Mouse (Mus musculus) gastrocnemius, postnatal 10 days (tissue): ENCODE measurements around the gene Egfl7. TPM values are rescaled to one million over a fixed set of nuclear protein-coding genes. Genes with fewer than 3 reads are reported as not detected.

Source experiments
- DNase-seq: peaks from one replicate; pipeline ENCODE4 v3.0.0; 2021; ENCODE audit warnings: mixed read lengths
- microRNA-seq, 2 experiments: library from miRNA; unstranded; fragments of <30 nt; microRNA quantifications; one replicate each; pipeline ENCODE4 v1.2.0; 2021
- total RNA-seq, 2 experiments: library from RNA; stranded (reverse); gene quantifications; 2 replicates each; pipeline ENCODE4 v1.2.3; 2021

Egfl7 gene
- total RNA-seq, 2 experiments from 2014 or later, result 104 to 147 TPM

GRCm38 (mm10) chr2:26639838-26640830 is 60.3 kb downstream of the Egfl7 start:
- DNase-seq, result peak; percentile 100

- DNase-seq, result no peak
Measured at GRCm38 (mm10) chr2:26641006-26641647, 61.3 kb downstream of the Egfl7 start.

Small RNA genes within 50 kb of the gene (microRNA-seq; reads per million reads assigned to microRNA genes)
- 1.8 to 1.9 reads per million in 2 experiments for gene Mir126a
- gene Mir126b, result 0 reads per million in 2 experiments

Other genes starting within 250 kb of the Egfl7 start
- 10 to 100 TPM; 18.0 to 18.9 TPM for gene Dnlz, start 227.9 kb upstream of the Egfl7 start, total RNA-seq
- 1 to 10 TPM in 1 of 2 experiments, under 1 TPM in 1; 0.82 to 1.5 TPM for gene Card9, start 219.1 kb upstream of the Egfl7 start, total RNA-seq
- 10 to 100 TPM; 11.1 to 14.5 TPM for gene Snapc4, start 199.4 kb upstream of the Egfl7 start, total RNA-seq
- 10 to 100 TPM; 25.7 to 35.3 TPM for gene Entr1, start 190.7 kb upstream of the Egfl7 start, total RNA-seq
- 100 to 1,000 TPM; 124 to 146 TPM for gene Pmpca, start 190.7 kb upstream of the Egfl7 start, total RNA-seq
- 1 to 10 TPM; 6.3 to 9.2 TPM for gene Inpp5e, start 170.8 kb upstream of the Egfl7 start, total RNA-seq
- gene Sec16a, start 134.8 kb upstream of the Egfl7 start, total RNA-seq, result 10 to 100 TPM; 26.3 to 36.5 TPM
- gene Notch1, start 63.4 kb upstream of the Egfl7 start, total RNA-seq, result 10 to 100 TPM; 22.5 to 33.5 TPM
- gene Gm20532, start 6.6 kb downstream of the Egfl7 start, total RNA-seq, result under 1 TPM in 1 of 2 experiments, not detected in 1; 0.40 TPM
- 1 to 10 TPM; 9.3 to 9.4 TPM for gene Agpat2, start 24.4 kb downstream of the Egfl7 start, total RNA-seq
- 1 to 10 TPM; 2.9 to 3.4 TPM for gene Fam69b, start 48.4 kb downstream of the Egfl7 start, total RNA-seq
- not detected for gene Lcn4, start 91.3 kb downstream of the Egfl7 start, total RNA-seq